Mouse (Mus musculus) G1E (cell line): ENCODE measurements around the gene Ndufb8. TPM values are rescaled to one million over a fixed set of nuclear protein-coding genes. Genes with fewer than 3 reads are reported as not detected.

Experiments
- ATAC-seq: 2 replicates; pipeline ENCODE4 v1.8.0; 2016; ENCODE audit warnings: mild to moderate bottlenecking; ENCODE audit not compliant: insufficient number of reproducible peaks, poor library complexity, low FRiP score, severe bottlenecking; ENCODE audit errors: extremely low read depth
- DNase-seq: peaks from one replicate; pipeline ENCODE4 v3.0.0; 2012; ENCODE audit warnings: low spot score
- H3K27me3 ChIP-seq: 2 replicates; pipeline ENCODE4 v1.6.1; 2012; ENCODE audit warnings: mild to moderate bottlenecking, low read length, inconsistent platforms; ENCODE audit not compliant: insufficient read depth
- H3K36me3 ChIP-seq: replicated peaks from 2 replicates; pipeline ENCODE3; 2012; ENCODE audit warnings: mild to moderate bottlenecking, inconsistent platforms
- H3K4me1 ChIP-seq: 2 replicates; pipeline ENCODE4 v1.6.1; 2012; ENCODE audit warnings: low read depth, low read length, inconsistent platforms, mixed read lengths; ENCODE audit not compliant: insufficient read depth
- H3K4me3 ChIP-seq: 2 replicates; pipeline ENCODE4 v1.5.1; 2012; ENCODE audit warnings: low read depth, mild to moderate bottlenecking, inconsistent platforms, low read length, moderate library complexity, mixed read lengths
- H3K9me3 ChIP-seq: replicated peaks from 2 replicates; pipeline ENCODE4 v1.6.1; 2012; ENCODE audit warnings: inconsistent platforms
- CTCF ChIP-seq: IDR thresholded peaks from 2 replicates; pipeline ENCODE4 v1.5.1; 2012; ENCODE audit warnings: low read depth, low read length, inconsistent platforms, mixed read lengths
- GATA1 ChIP-seq: IDR thresholded peaks from 2 replicates; pipeline ENCODE4 v1.6.1; 2012; ENCODE audit warnings: borderline replicate concordance, low read length, inconsistent platforms, mixed read lengths
- GATA2 ChIP-seq: IDR thresholded peaks from 2 replicates; pipeline ENCODE4 v1.6.1; 2012; ENCODE audit warnings: low read depth, low read length, inconsistent platforms, borderline replicate concordance
- POLR2AphosphoS5 ChIP-seq: IDR thresholded peaks from 2 replicates; pipeline ENCODE4 v1.6.1; 2012; ENCODE audit warnings: low read depth, low read length, inconsistent platforms; ENCODE audit not compliant: insufficient replicate concordance
- TAL1 ChIP-seq: conservative IDR thresholded peaks from 2 replicates; pipeline ENCODE4 v1.6.1; 2012; ENCODE audit warnings: low read depth, low read length, inconsistent platforms, mixed read lengths
- polyA plus RNA-seq: library from polyadenylated mRNA; stranded (reverse); fragments of >175 nt; gene quantifications from 2 replicates; pipeline ENCODE4 v1.2.3, GENCODE M21; 2012
- total RNA-seq, 2 experiments: library from RNA; stranded (forward) in 1 of 2; stranded (reverse) in 1 of 2; fragments of 200-1000 nt in 1 of 2; fragments of >200 nt in 1 of 2; fragmentation: Nextera tagmentation in 1 of 2; gene quantifications; 2 replicates each; pipeline ENCODE4 v1.2.3; 2014 to 2017

Gene Ndufb8
- total and polyA plus RNA-seq, 3 experiments: 136 to 362 (median 238) TPM

- H3K9me3 ChIP-seq: no peaks in the 10 kb centered on the region
- ATAC-seq (peak; percentile 94), DNase-seq (peak; percentile 97)
- peak within 1 kb of the TSS; percentile 78 for H3K4me3 ChIP-seq
- H3K36me3 ChIP-seq: peaks cover 41% of the 10 kb centered on the region
- peak; percentile 87 for TF ChIP-seq CTCF
- no peak for TF ChIP-seq POLR2AphosphoS5
- no peak for TF ChIP-seq GATA1
- TF ChIP-seq GATA2: no peak
- no peak for TF ChIP-seq TAL1
- H3K27me3 ChIP-seq: 0 out of 2 replicates have a peak, but pooled peaks cover 7% of the 10 kb centered on the region
- H3K4me1 ChIP-seq: peaks cover 20% of the 10 kb centered on the region
Measured at GRCm38 (mm10) chr19:44562652-44563206, 7.5 kb upstream of the Ndufb8 start, which contains the start of gene Hif1an. Gene Hif1an (plus strand): TSS chr19:44562850.

DNA sequence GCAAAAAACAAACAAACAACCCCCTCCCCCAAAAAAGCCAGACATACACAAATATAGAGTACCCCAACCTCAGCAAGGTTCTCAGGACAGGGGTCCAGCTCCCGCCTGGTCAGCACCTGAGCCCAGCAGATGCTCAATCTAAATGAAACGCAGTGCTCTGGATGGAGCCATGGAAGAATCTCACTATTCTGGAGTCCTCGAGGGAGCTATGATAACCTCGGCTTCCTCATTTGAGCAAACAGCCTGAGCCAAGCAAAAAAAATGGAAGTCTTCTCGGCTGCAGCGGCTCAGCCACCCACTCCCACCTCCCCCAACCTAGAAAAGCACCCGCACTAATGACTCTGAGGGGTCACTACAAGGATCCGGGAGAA is 765 bp downstream of the Ndufb8 start:
- ATAC-seq (no peak), DNase-seq (peak; percentile 57)
- H3K27me3 ChIP-seq: 0 out of 2 replicates have a peak, but pooled peaks cover 7% of the 10 kb centered on the region
- peak overlapping the region; percentile 99 for H3K4me3 ChIP-seq
- H3K4me1 ChIP-seq: peaks cover 20% of the 10 kb centered on the region
- TF ChIP-seq TAL1 (no peak), CTCF (no peak), GATA2 (no peak), GATA1 (no peak), POLR2AphosphoS5 (no peak)
- no peaks in the 10 kb centered on the region for H3K9me3 ChIP-seq
- peaks cover 44% of the 10 kb centered on the region for H3K36me3 ChIP-seq

DNA sequence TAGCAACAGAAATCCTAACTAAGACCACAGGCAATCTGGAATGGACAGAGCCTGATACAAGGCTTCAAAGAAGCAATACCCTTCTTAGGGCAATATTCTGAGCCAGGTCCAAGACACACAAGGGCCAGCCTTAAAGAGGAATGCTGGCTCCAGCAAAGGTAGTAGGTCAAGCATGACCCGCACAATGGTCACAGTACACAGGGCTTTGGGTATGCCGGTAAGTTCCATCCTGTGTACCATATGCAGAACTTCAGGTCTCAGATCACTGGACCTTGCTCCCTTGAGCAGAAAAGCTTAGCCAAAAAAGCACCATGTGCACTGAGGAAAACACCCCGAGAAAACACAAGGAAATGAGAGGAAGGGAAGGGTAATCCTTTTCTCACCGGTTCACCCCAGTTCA is 2.0 kb downstream of the Ndufb8 start:
- 0 out of 2 replicates have a peak, but pooled peaks cover under 1% of the 10 kb centered on the region for H3K27me3 ChIP-seq
- H3K36me3 ChIP-seq: peaks cover 56% of the 10 kb centered on the region
- H3K9me3 ChIP-seq: no peaks in the 10 kb centered on the region
- no peak for ATAC-seq
- no peak for TF ChIP-seq POLR2AphosphoS5
- no peak for TF ChIP-seq GATA2
- no peak for TF ChIP-seq TAL1
- TF ChIP-seq CTCF: no peak
- TF ChIP-seq GATA1: no peak
- DNase-seq: no peak
- H3K4me1 ChIP-seq: peaks cover 20% of the 10 kb centered on the region
- peak overlapping the region; percentile 30; the same call in 1 of the 2 replicates for H3K4me3 ChIP-seq

DNA sequence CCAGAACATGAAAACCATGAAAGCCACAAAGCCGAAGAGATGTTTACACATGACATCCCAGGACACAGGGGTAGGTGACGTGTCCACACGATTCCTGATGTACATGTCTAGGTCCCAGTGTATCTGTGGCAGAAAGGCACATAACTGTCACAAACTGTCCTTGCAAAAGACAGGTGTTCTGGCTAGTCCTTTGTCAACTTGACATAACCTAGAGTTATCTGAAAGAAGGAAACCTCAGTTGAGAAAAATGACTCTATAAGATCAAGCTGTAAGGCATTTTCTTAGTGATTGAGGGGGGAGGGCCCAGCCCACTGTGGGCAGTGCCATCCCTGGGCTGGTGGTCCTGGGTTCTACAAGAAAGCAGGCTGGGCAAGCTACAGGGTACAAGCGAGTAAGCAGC is 2.5 kb downstream of the Ndufb8 start, which contains the start of gene Gm20538:
TSS of gene Gm20538 (minus strand) at position 101 of the 400 bp plus-strand sequence.
- Histone ChIP-seq H3K36me3 (peaks cover 62% of the 10 kb centered on the region), H3K9me3 (no peaks in the 10 kb centered on the region), H3K4me3 (peak within 1 kb of the TSS; percentile 30; the same call in 1 of the 2 replicates), H3K4me1 (peaks cover 20% of the 10 kb centered on the region), H3K27me3 (no peaks in the 10 kb centered on the region)
- no peak for DNase-seq
- TF ChIP-seq POLR2AphosphoS5 (no peak), GATA2 (no peak), CTCF (no peak), TAL1 (no peak), GATA1 (no peak)
- no peak for ATAC-seq

DNA sequence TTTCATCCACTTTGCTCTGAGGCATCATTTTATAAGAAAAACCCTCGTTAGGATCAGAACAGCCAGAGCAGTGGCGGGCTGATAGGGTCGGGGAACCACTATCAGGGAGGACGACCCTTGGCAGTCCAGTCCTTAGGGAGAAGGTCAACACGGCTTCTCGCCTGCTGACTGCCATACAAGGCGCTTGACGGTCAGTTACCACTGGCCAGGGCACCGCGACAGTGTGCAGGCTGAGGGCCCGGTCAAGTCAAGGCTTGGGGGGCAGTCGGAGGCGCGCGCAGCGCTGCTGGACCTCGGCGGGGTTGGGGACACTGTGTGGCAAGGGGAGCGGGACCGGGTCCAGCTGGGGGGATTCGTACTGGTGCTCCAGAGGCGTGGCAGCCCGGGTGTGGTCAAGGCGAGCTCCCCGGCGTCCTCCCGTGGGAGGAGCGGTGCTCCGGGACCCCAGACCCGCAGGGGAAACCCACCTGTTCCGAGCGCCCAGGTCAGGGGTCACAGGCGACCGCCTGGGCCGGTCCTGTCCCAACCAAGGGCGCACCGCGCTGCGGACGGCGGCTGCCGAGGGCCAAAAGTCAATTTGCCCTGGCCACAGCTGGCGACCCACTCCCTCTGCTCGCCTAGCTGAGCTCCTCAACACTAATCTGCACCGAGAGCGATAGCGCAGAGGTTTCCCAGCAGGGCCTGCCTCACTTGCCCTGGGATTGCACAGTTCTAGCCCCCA is 9.8 kb downstream of the Ndufb8 start, which contains the start of gene Sec31b:
TSS of gene Sec31b (minus strand) at position 544 of the 721 bp plus-strand sequence.
- ATAC-seq (no peak), DNase-seq (no peak)
- Histone ChIP-seq H3K27me3 (0 out of 2 replicates have a peak, but pooled peaks cover 3% of the 10 kb centered on the region), H3K4me1 (0 out of 2 replicates have a peak, but pooled peaks cover 3% of the 10 kb centered on the region), H3K36me3 (peaks cover 45% of the 10 kb centered on the region), H3K9me3 (peaks cover 4% of the 10 kb centered on the region), H3K4me3 (no peak within 1 kb of the TSS)
- TF ChIP-seq GATA2 (no peak), CTCF (no peak), POLR2AphosphoS5 (no peak), GATA1 (no peak), TAL1 (no peak)

- H3K4me3 ChIP-seq: no peak overlapping the region
- DNase-seq: peak; percentile 22
- no peak for TF ChIP-seq TAL1
- TF ChIP-seq GATA2: no peak
- no peak for TF ChIP-seq POLR2AphosphoS5
- no peak for TF ChIP-seq CTCF
- no peak for TF ChIP-seq GATA1
Measured at GRCm38 (mm10) chr19:44544775-44545174, 10.5 kb downstream of the Ndufb8 start.

More at GRCm38 (mm10) chr19:44544775-44545174, 10.5 kb downstream of the Ndufb8 start:
- no peak for ATAC-seq
- Histone ChIP-seq H3K27me3 (peaks cover 6% of the 10 kb centered on the region; the same call in 1 of the 2 replicates), H3K4me1 (0 out of 2 replicates have a peak, but pooled peaks cover 3% of the 10 kb centered on the region), H3K9me3 (peaks cover 7% of the 10 kb centered on the region), H3K36me3 (peaks cover 38% of the 10 kb centered on the region)
